Comparison of ENCODE assay signal across 17 mouse cellular contexts in genomic region chr7:122307241-122307640, GRCm38 (mm10). TPM values are rescaled to one million over a fixed set of nuclear protein-coding genes. Genes with fewer than 3 reads are reported as not detected.
A peak's percentile ranks its signal among the peaks of the same experiment; 100 is the strongest.
DNase-seq lines count a peak whose midpoint lies in the region.
"Had no signal": no experiment of that assay in that cellular context is flagged by ENCODE, and none has a peak within 500 bp of the region (broad histone marks: within the 10 kb centered on the region; RNA-seq: fewer than 3 reads in every experiment).

No protein-coding gene starts in this region.

- no peak overlapping the region for H3K27ac ChIP-seq in limb, embryonic 10.5 days
- H3K27ac ChIP-seq: embryonic facial prominence, embryonic 10.5 days; embryonic facial prominence, embryonic 12.5 days; forebrain, embryonic 13.5 days; forebrain, embryonic 15.5 days had no signal

- H3K27me3 ChIP-seq in limb, embryonic 10.5 days (ENCODE audit: low read depth, poor library complexity, severe bottlenecking): no peaks in the 10 kb centered on the region
- H3K27me3 ChIP-seq: embryonic facial prominence, embryonic 12.5 days; forebrain, embryonic 13.5 days; forebrain, embryonic 15.5 days had no signal

- peaks cover 29% of the 10 kb centered on the region for H3K4me1 ChIP-seq in limb, embryonic 10.5 days
- H3K4me1 ChIP-seq: embryonic facial prominence, embryonic 12.5 days; forebrain, embryonic 15.5 days had no signal

- WGBS in limb, embryonic 10.5 days: 91% methylated on average over 9 of the region's 9 CpGs

- DNase-seq in adrenal gland, postnatal 14 days: peak; percentile 35
- no peak for DNase-seq in adrenal gland, postnatal 10 days
- peak; percentile 29 to 52 for DNase-seq in adrenal gland, postnatal 36 days
- DNase-seq in adrenal gland, postnatal 4 days (ENCODE audit: low spot score in 2 of 2): no peak
- no peak for DNase-seq in limb, embryonic 10.5 days (ENCODE audit: low spot score)
- DNase-seq: cerebellum, adult 11-12 months; cerebellum, adult 2 months; cerebellum, adult 9-10 months; cerebellum, postnatal 10 days; cerebellum, postnatal 25 days; forebrain, postnatal 0 days had no signal

- H3K4me3 ChIP-seq in limb, embryonic 10.5 days: no peak overlapping the region
- H3K4me3 ChIP-seq: embryonic facial prominence, embryonic 10.5 days; embryonic facial prominence, embryonic 12.5 days; forebrain, embryonic 13.5 days; forebrain, embryonic 15.5 days had no signal

- H3K9me3 ChIP-seq in limb, embryonic 10.5 days (replicated peaks): no peaks in the 10 kb centered on the region
- H3K9me3 ChIP-seq: embryonic facial prominence, embryonic 10.5 days; embryonic facial prominence, embryonic 12.5 days; forebrain, embryonic 13.5 days; forebrain, embryonic 15.5 days had no signal

- no peaks in the 10 kb centered on the region for H3K36me3 ChIP-seq in limb, embryonic 10.5 days
- H3K36me3 ChIP-seq: embryonic facial prominence, embryonic 10.5 days; embryonic facial prominence, embryonic 12.5 days; forebrain, embryonic 15.5 days; G1E had no signal

RNA-seq across cellular contexts. Expression of gene Prkcb, which starts 18.7 kb away (rescaled TPM):
- 7.5 and 24.1 TPM in 2 replicates for total RNA-seq in adrenal gland, postnatal 14 days (2021)
- 10 to 100 TPM; 13.4 to 13.5 TPM for total RNA-seq in adrenal gland, postnatal 10 days (2021)
- 10 to 100 TPM; 10.5 to 15.5 TPM for total RNA-seq in adrenal gland, postnatal 36 days (2021)
- total RNA-seq in adrenal gland, postnatal 4 days (2021): 10 to 100 TPM; 20.8 to 22.0 TPM
- polyA plus RNA-seq in limb, embryonic 10.5 days (2016; fragmentation: Nextera tagmentation; extraction: Ambion mirVana): 3.7 and 6.0 TPM in 2 replicates
- polyA plus RNA-seq: G1E, Patski had no signal

Comparison
In these comparisons a context has a peak if more than half of its experiments do, and no peak if none do; other contexts are left out.
1. DNase-seq: peak in adrenal gland, postnatal 14 days (single experiment) and adrenal gland, postnatal 36 days (2 of 2); none in adrenal gland, postnatal 10 days (single experiment), adrenal gland, postnatal 4 days (0 of 2) and limb, embryonic 10.5 days (single experiment).